14 mouse cellular contexts compared by ENCODE assay signal in the genomic region with DNA sequence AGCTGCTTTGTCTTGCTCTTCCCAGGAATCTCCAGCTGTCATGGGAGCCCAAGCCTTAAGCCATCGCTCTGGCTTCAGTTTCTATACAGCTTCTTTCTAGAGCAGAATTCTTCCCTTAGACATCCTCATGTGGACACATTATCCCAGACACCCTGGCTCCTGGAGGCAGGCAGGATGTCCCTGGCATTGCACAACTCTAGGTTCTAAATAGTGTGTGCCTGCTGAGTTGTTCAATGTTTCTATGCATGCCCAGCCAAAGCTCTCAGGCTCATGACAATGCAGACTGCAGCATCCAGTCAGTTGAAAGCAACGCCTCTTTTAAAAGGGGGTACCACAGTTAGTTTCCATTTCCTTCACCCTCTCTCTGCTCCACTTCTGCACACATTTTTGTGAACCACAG.
"Had no signal": no experiment of that assay in that cellular context is flagged by ENCODE, and none has a peak within 500 bp of the region (broad histone marks: within the 10 kb centered on the region; RNA-seq: fewer than 3 reads in every experiment).

No protein-coding gene starts in this region.

- H3K27ac ChIP-seq: limb, embryonic 12.5 days; liver, embryonic 13.5 days; lung, embryonic 15.5 days; midbrain, embryonic 13.5 days had no signal

- H3K4me1 ChIP-seq: limb, embryonic 12.5 days had no signal

- ATAC-seq: intestine, postnatal 0 days; liver, postnatal 0 days; midbrain, embryonic 13.5 days had no signal

- H3K9me3 ChIP-seq: limb, embryonic 12.5 days; liver, embryonic 13.5 days; lung, embryonic 15.5 days; midbrain, embryonic 13.5 days had no signal

- DNase-seq: kidney, adult 8-10 months; kidney, postnatal 25 days; liver; liver, embryonic 13.5 days; liver, postnatal 0 days; lung, postnatal 36 days; right cerebral cortex, postnatal 4 days; spleen, adult 18-20 months; thymus, adult 18-20 months; thymus, postnatal 36 days had no signal

- H3K9ac ChIP-seq: limb, embryonic 12.5 days; liver, embryonic 13.5 days; liver, postnatal 0 days; lung, embryonic 15.5 days; midbrain, embryonic 13.5 days had no signal

- H3K27me3 ChIP-seq: limb, embryonic 12.5 days; liver, embryonic 13.5 days; lung, embryonic 15.5 days; midbrain, embryonic 13.5 days had no signal

- H3K4me3 ChIP-seq: limb, embryonic 12.5 days; liver, embryonic 13.5 days; lung, embryonic 15.5 days; midbrain, embryonic 13.5 days had no signal

- H3K4me2 ChIP-seq: limb, embryonic 12.5 days; liver, embryonic 13.5 days; lung, embryonic 15.5 days; midbrain, embryonic 13.5 days had no signal

- H3K36me3 ChIP-seq: limb, embryonic 12.5 days; liver, embryonic 13.5 days; lung, embryonic 15.5 days; midbrain, embryonic 13.5 days had no signal
